Mouse (Mus musculus) spleen, postnatal 10 days (tissue): ENCODE measurements around the gene Leo1.
"Not testable (repeated sequence)": the region's sequence is repeated elsewhere in the genome, so short reads cannot be mapped to it uniquely, and the experiment has no call there.

ENCODE experiments used
- DNase-seq, 2 experiments: peaks; one replicate each; pipeline ENCODE4 v3.0.0; 2021 to 2022; ENCODE audit warnings: low spot score in 2 of 2

The Leo1 gene

DNA sequence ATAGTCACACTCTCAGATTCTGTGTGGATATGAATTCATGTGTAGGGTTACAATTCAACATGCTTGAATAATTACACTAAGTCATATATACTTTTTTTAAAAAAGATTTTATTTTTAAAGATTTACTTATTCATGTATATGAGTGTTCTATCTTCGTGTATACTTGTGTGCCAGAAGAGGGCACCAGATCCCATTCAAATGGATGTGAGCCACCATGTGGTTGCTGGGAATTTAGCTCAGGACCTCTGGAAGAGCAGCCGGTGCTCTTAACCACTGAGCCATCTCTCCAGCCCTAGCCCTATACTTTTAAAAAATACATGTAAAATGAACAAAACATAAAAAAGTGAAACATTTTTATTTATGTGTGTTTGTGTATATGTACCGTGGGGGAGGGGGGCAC lies 26.3 kb downstream of the Leo1 start:
- DNase-seq = no peak

DNA sequence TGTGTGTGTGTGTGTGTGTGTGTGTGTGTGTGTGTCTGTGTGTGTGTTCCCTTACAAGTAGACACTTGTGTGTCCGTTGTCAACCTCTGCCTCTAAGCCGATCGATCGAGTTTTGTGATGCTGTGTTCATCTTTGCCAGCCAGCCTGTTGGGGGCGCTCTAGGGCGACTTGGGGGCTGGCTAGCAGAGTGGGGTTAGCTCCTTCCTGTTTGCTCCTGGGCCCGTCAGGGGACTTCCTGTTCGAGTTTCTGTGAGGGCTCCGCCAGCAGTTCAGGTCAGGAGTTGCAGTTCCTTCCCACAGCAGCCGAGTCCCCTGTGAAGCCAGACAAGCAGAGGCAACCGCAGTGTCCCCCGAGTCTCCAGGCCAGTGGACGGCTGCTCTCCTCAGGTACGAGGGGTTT lies 27.0 kb downstream of the Leo1 start:
- DNase-seq = peak in 1 of 2 experiments; percentile 36

DNA sequence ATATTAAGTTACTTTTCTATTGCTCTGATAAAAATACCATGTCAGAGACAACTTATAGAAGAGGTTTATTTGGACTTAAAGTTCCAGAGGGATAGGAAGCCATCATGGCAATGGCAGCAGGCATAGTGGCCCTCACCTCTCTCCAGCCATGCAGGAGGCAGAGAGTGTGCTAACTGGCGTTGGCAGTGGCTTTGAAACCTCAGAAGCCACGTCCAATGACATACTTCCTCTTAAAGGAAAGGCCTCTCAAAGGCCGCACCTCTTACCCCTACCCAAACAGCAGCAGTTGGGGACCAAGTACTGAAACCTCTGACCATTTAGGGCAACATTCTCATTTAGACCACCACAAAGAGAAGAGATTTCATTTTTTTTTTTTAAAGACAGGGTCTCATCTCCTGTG lies 35.9 kb downstream of the Leo1 start:
- no peak for DNase-seq

DNA sequence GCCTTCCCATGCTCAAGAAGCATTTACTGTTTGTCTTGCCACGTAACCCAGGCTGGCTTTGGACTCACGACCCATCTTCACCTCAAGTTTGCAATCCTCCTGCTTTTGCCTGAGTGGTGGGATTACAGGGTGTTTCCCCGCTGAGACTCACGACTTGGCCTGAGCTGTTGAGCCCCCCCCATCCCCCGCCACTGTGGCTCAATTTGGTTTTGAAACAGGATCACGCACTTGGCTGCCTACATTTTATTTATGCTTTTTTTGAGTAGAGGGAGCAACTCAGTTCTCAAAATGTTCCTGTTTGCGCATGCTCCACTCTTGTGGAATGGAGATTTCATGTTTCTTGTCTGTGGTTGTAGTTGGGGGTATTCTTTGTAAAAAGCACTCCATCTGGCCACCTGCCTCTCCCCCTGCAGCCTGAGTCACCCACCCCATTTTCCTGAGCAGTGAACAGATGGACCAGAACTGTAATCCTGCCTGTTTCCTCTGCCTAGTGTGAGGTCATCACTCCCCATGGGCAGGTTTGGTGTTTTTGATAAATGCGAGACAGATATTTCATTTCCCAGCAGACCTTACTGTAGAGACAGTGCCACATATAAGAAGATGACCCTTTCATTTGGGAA lies 37.9 kb downstream of the Leo1 start:
- DNase-seq = no peak

DNA sequence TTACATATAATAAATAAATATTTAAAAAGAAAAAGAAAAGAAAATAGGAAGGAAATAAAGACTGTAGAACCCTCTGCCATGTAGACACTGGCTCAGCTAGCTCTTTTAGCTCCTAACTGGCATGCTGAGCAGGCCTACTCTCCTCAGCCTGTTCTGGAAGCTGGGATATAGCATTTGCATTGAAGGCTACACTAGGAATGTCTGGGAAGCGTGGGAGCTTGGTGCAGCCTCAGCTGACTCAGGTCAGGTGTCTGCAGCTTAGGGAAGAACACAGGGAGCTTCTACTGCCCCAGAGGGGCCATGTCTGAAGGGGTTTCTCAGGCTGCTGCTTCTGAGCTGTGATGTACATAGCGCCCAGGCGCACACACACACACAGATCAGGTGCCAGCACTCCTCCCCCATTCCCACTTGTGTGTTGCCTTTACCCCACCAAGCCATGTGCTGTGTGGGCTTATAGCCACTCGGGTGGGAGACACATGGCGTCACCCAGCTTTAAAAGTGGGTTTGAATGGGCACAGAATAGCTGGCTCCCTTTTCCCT lies 39.3 kb downstream of the Leo1 start:
- no peak for DNase-seq

DNA sequence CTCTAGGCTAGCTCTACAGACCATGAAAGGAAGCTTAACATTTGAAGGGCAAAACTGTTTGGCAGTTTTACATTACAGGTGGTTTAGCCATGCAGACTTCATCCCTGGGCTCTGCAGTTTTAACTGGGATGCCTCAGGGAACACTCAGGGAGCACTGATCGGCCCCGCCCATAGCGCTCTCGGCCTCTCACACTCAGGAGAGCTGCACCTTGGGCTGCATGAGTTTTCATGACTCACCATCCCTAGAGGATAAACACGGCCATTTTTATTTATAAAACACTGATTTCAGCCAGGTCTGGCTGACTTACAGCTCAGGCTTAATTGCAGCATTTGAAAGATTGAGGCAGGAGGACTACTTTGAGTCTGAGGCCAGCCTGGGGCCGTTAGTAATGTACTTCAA lies 43.9 kb downstream of the Leo1 start:
- no peak for DNase-seq

DNA sequence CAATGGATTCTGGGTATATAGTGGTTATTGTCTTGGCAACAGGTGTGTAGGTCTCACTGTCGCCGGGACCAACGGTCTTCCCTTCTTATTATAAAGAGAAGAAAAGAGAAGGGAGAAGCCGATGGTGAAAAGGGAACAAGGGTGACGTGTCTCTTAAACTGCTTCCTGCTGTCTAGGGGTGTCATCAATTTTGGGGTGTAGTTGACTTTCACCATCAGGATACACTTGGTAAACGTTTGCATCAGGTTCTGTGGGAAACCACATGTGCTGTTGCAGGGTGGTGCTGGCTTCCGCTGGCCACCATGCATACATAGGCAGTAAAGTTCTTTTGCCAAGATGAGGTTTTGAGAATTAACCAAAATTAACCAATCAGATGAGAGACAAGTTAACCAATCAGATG lies 46.9 kb downstream of the Leo1 start:
- not testable (repeated sequence) for DNase-seq

DNA sequence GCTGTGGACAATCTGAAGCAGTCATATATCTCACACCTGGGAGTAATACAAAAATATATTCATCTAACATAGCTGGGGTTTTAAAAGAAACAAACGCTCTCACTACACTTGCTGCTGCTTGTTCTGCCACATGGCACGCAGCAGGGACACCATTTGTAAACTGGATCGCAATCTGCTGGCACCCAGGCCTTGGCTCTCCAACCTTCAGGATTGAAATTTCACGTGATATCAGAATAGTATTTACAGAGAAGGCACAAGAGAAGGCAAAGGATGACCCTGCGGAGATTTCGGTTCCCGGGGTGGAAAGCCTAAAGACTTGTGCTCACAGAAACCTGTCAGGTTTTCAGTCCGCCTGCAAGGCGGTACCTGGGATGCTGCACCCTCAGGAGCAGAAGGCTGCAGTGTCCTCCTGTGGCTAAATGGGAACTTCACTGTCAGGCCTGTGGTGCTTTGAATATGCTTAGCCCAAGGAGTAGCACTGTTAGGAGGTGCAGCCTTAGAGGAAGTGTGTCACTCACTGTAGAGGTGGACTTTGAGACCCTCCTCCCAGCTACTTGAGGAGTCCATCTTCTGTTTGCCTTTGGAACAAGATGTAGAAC lies 53.2 kb downstream of the Leo1 start:
- no peak for DNase-seq

DNA sequence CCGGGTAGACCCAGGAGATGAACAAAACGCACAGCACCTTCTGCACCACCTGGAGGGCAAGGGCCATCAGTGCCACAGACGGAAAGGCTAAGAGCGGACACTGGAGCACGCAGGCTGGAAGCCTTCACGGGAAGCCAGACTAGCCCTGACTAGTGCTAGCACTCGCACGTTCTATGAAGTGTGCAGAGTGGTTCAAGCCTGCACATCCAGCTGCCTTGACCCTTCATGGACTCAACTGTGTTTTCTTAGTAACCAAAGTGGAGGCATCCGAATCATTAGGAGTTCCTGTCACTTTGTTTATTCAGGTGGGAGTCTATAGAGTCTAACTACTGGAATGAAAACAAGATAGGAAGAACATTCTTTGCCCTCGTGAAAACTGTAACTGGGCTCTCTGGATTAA lies 54.6 kb downstream of the Leo1 start:
- no peak for DNase-seq

DNA sequence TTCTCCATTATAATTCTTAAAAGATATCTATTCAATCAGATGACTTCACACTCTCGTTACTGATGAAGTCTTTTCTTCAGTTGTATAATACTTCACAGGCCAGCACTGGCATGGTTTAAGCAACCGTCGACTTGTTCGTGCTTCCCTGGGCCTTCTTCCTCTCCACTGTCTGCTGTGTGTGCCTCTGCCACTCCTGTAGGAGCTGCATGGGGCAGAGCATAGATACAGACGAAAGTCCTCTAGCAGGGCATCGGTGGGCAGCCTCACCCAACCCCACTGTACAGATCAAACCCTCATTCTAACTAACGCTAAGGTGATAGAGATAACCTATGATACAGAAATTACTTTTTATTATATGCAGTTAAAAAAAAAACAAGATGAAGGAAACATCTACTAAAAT lies 57.2 kb downstream of the Leo1 start:
- no peak for DNase-seq

DNA sequence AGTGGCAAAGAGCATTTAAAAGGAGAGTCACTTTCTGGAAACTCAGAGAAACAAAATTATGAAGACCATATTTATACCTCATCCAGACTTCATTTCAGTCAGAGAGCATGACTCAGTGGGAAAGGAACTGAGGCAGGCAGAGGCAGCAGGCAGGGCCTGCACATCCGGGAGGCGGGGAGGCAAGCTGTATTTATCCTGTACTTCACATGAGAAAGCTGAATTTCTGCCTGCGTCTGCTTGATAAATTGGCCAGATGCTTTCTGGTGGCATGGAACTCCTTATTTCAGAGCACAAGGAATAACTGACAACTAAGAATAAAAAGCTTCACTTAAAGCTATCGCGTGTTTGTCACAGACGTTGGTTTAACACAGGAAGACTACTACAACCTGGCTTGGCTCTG lies 63.0 kb downstream of the Leo1 start:
- DNase-seq = no peak

DNA sequence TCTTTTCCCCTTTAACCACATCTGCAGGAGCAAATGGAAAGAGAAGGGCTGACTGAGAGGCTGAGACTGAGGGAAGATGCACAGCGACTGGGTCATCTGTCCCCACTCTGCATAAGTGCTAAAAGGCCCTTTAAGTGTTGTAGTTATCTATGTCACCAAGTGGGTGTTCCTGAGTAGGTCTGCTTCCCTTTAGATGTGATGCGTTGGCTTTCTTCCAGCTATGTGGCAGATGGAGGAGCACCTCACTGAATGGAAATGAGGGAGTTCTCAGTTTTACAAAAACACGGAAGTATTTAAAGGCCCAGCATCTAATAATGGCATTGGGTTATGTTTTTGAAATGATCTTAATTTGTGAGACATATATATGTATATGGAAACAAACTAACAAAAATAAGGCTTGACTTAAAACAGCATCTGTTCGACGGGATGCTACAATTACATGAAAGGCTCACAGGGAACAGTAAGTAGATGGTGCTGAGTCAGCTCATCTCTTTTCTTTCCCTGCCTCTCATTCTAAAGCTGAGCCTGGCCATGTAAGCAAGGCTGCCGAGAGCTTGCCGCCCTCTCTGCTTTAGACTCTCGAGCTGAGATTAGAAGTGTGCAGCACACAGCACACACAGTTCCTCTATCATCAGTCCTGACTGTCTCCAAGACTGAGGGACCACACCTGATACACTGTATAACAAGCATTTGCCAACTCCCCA lies 70.1 kb downstream of the Leo1 start:
- DNase-seq = no peak

DNA sequence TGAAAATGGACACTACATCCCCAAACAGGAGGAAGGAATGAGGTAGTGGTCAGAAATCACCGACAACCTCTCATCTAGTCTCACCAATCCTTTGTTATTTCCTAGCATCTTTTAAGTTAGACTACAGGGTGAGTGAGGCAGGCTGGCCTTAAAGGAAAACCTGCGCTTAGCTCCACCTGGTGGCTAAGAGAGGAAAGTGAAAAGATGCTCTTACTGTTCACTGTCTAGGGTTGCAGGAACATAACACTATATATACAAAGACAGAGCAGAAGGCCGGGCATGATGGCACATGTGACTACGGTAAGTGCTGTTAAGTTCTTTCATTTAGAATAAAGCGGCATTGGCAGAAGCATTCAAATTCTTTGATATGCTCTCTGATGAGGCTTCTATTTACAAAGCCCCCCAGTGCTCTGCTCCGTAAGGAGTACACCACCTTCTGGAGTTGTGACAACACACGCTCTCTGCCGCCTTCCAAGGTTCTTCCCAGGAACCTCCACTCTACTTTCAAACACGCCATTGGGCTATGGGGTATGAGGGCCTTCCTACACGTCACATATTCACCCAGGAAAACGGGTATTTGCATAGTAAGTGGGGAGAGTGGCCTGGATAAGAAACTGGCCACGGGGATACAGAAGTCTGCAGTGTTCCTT lies 74.3 kb downstream of the Leo1 start:
- peak in 1 of 2 experiments; percentile 42 for DNase-seq
